Comparison of ENCODE assay signal across 14 mouse cellular contexts in the genomic region with DNA sequence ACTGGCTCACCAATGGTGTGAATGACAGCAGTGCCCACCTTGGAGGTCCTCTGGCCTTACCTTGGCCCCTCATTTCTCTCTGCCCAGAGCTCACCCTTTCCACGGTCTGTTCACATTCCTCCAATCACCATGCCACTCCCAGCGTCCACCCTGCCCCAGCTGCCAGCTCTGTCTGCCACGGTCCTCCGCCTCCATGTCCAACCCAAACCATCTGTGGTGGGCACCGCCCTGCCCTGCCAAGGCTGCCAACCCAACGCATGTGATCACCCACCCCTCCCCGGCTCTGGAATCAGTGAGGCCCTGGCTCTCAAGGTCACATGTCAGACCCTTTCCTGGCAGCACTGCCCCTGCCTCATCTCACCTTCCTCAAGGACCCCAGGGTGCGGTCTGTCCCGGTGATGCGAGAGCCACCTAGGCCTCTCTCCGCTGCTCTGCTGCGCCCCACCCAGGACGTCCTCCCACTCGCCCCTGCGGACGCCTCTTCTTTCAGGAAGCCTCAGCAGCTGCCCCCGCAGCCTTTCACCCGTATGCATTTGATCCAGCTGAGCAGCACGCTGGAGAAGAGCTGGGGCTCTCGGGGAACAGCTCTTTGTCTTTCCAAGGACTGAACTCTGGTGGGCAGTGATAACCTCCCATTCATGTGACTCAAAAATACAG. TPM values are rescaled to one million over a fixed set of nuclear protein-coding genes. Genes with fewer than 3 reads are reported as not detected.
DNase-seq lines count a peak whose midpoint lies in the region; ATAC-seq and TF ChIP-seq lines count a peak whose summit lies in the region.
"Had no signal": no experiment of that assay in that cellular context is flagged by ENCODE, and none has a peak within 500 bp of the region (broad histone marks: within the 10 kb centered on the region; RNA-seq: fewer than 3 reads in every experiment).

No protein-coding gene starts in this region.

- 61% methylated on average over 20 of the region's 20 CpGs for WGBS in kidney, postnatal 0 days

- H3K27ac ChIP-seq in kidney, postnatal 0 days, result no peak overlapping the region
- H3K27ac ChIP-seq: heart, adult 2 months; liver, embryonic 13.5 days; neural tube, embryonic 12.5 days had no signal

- H3K9me3 ChIP-seq in kidney, postnatal 0 days (replicated peaks; ENCODE audit: low read length), result no peaks in the 10 kb centered on the region
- H3K9me3 ChIP-seq: liver, embryonic 13.5 days; neural tube, embryonic 12.5 days had no signal

- peak; percentile 56 for TF ChIP-seq POLR2A in myocyte (IDR thresholded peaks at IDR 0.05; ENCODE audit: insufficient read length, low read depth)

- H3K27me3 ChIP-seq in kidney, postnatal 0 days (ENCODE audit: insufficient read depth, low read length), result no peaks in the 10 kb centered on the region
- H3K27me3 ChIP-seq in C2C12 (ENCODE audit: control insufficient read depth, insufficient read depth, insufficient read length), result no peaks in the 10 kb centered on the region
- no peaks in the 10 kb centered on the region for H3K27me3 ChIP-seq in myocyte (ENCODE audit: control insufficient read depth, insufficient read depth, insufficient read length)
- H3K27me3 ChIP-seq: neural tube, embryonic 12.5 days had no signal

- DNase-seq in adrenal gland, postnatal 14 days, result peak; percentile 48
- DNase-seq in adrenal gland, adult 8-10 months, result no peak
- DNase-seq in kidney, postnatal 0 days (ENCODE audit: low spot score), result peak; percentile 49
- DNase-seq in kidney, postnatal 10 days, result no peak
- no peak for DNase-seq in yolk sac, embryonic 10.5 days (ENCODE audit: low spot score)
- no peak for DNase-seq in adrenal gland, postnatal 25 days
- DNase-seq: cerebellum, adult 11-12 months; heart, adult 2 months; liver, embryonic 13.5 days had no signal

- no peak overlapping the region for H3K4me3 ChIP-seq in kidney, postnatal 0 days (replicated peaks; ENCODE audit: low read depth, low read length)
- H3K4me3 ChIP-seq in C2C12 (ENCODE audit: insufficient read depth, poor library complexity, severe bottlenecking) (no peak overlapping the region), myocyte (no peak overlapping the region)
- H3K4me3 ChIP-seq: heart, adult 2 months; liver, embryonic 13.5 days; neural tube, embryonic 12.5 days had no signal

- H3ac ChIP-seq in C2C12 (ENCODE audit: control insufficient read depth, insufficient read length, low read depth), result no peak overlapping the region
- H3ac ChIP-seq in myocyte (ENCODE audit: control insufficient read depth, insufficient read length), result no peak overlapping the region

- H3K79me3 ChIP-seq in C2C12 (ENCODE audit: low read depth), result no peaks in the 10 kb centered on the region

- ATAC-seq in kidney, postnatal 0 days (replicated peaks; ENCODE audit: low FRiP score, low read depth), result 0 out of 2 replicates have a peak, but pooled peaks have one; percentile 21
- ATAC-seq: forebrain, embryonic 16.5 days had no signal

- peaks cover 8% of the 10 kb centered on the region; the same call in 1 of the 2 replicates for H3K4me1 ChIP-seq in kidney, postnatal 0 days (replicated peaks; ENCODE audit: insufficient read depth, low read length)

- TF ChIP-seq CTCF in kidney, postnatal 0 days (IDR thresholded peaks at IDR 0.05; ENCODE audit: low read depth), result no peak
- TF ChIP-seq CTCF in C2C12 (IDR thresholded peaks at IDR 0.05; ENCODE audit: control insufficient read depth, insufficient read depth, insufficient read length), result no peak

- no peak overlapping the region for H3K4me2 ChIP-seq in kidney, postnatal 0 days (ENCODE audit: low read length)
- peak overlapping the region; percentile 76 for H3K4me2 ChIP-seq in myocyte (ENCODE audit: low read depth)
- H3K4me2 ChIP-seq: liver, embryonic 13.5 days; midbrain, embryonic 11.5 days; neural tube, embryonic 12.5 days had no signal

- H3K36me3 ChIP-seq in kidney, postnatal 0 days (ENCODE audit: insufficient read depth, low read length), result no peaks in the 10 kb centered on the region
- H3K36me3 ChIP-seq in C2C12 (ENCODE audit: control insufficient read depth, insufficient read depth), result no peaks in the 10 kb centered on the region
- H3K36me3 ChIP-seq in myocyte (ENCODE audit: control insufficient read depth, insufficient read depth), result peaks cover 3% of the 10 kb centered on the region
- H3K36me3 ChIP-seq: liver, embryonic 13.5 days; neural tube, embryonic 12.5 days had no signal

- H3K9ac ChIP-seq in kidney, postnatal 0 days (ENCODE audit: low read depth, low read length), result no peak overlapping the region
- H3K9ac ChIP-seq: liver, embryonic 13.5 days; neural tube, embryonic 12.5 days had no signal

- H3K79me2 ChIP-seq in C2C12 (ENCODE audit: control insufficient read depth, insufficient read depth) (no peaks in the 10 kb centered on the region), myocyte (ENCODE audit: control insufficient read depth, insufficient read depth) (no peaks in the 10 kb centered on the region)

TF ChIP-seq in C2C12, 6 proteins besides CTCF, POLR2A, EP300 and RAD21:
- TF ChIP-seq USF1 (IDR thresholded peaks at IDR 0.05; ENCODE audit: low read depth), result peak; percentile 24
- no peak for TF ChIP-seq MAX (IDR thresholded peaks at IDR 0.05)
TF ChIP-seq in C2C12: peak in this region for 1.

TF ChIP-seq in myocyte, 11 proteins besides CTCF, POLR2A, EP300 and RAD21:
- TF ChIP-seq MAX (IDR thresholded peaks at IDR 0.05; ENCODE audit: low read depth) (no peak), REST (IDR thresholded peaks at IDR 0.05; ENCODE audit: insufficient read depth, insufficient read length) (no peak), TCF12 (IDR thresholded peaks at IDR 0.05; ENCODE audit: insufficient read depth, poor library complexity, severe bottlenecking) (peak; percentile 29), TCF3 (IDR thresholded peaks at IDR 0.05; ENCODE audit: insufficient read length, low read depth) (peak; percentile 22), MYOD1 (IDR thresholded peaks at IDR 0.05; ENCODE audit: control insufficient read depth in 1 of 3, insufficient read length in 2 of 3, low read depth in 2 of 3) (peak in 2 of 3 experiments; percentile 85 to 92), SRF (IDR thresholded peaks at IDR 0.05; ENCODE audit: control insufficient read depth, insufficient read length, low read depth) (no peak), CEBPB (IDR thresholded peaks at IDR 0.05; ENCODE audit: insufficient read depth, poor library complexity, severe bottlenecking) (no peak), E2F4 (IDR thresholded peaks at IDR 0.05; ENCODE audit: insufficient read depth) (no peak), MYOG (IDR thresholded peaks at IDR 0.05; ENCODE audit: control insufficient read depth in 1 of 3, insufficient read depth in 1 of 3, insufficient read length in 2 of 3, low read depth in 2 of 3) (peak in 2 of 3 experiments; percentile 88 to 91), POLR2AphosphoS2 (IDR thresholded peaks at IDR 0.05; ENCODE audit: insufficient read length, low read depth) (peak; percentile 47), USF1 (IDR thresholded peaks at IDR 0.05; ENCODE audit: low read depth) (peak; percentile 18)

RNA-seq across cellular contexts. Expression of a gene that starts 8.2 kb away (rescaled TPM):
- total RNA-seq in adrenal gland, postnatal 14 days (2021), result 41.6 and 78.5 TPM in 2 replicates
- total RNA-seq in adrenal gland, adult 8-10 months (2022), result 10 to 100 TPM; 36.9 to 81.7 (median 55.2) TPM
- polyA plus RNA-seq in kidney, postnatal 0 days (2015; fragmentation: Nextera tagmentation; extraction: Ambion mirVana), result 14.6 and 16.0 TPM in 2 replicates
- 25.3 TPM for polyA plus RNA-seq in C2C12 (2012; fragmentation: generic; extraction: Trizol)
- 17.3 TPM for polyA plus RNA-seq in myocyte (2012; fragmentation: generic; extraction: Trizol)
- total RNA-seq in adrenal gland, postnatal 25 days (2021), result 38.8 and 41.3 TPM in 2 replicates

RNA-seq across cellular contexts. Expression of a gene that starts 42.8 kb away (rescaled TPM):
- 321 and 322 TPM in 2 replicates for total RNA-seq in adrenal gland, postnatal 14 days (2021)
- total RNA-seq in adrenal gland, adult 8-10 months (2022), result 100 to 1,000 TPM; 463 to 561 (median 519) TPM
- 917 and 950 TPM in 2 replicates for polyA plus RNA-seq in kidney, postnatal 0 days (2015; fragmentation: Nextera tagmentation; extraction: Ambion mirVana)
- 149 TPM for polyA plus RNA-seq in C2C12 (2012; fragmentation: generic; extraction: Trizol)
- 168 TPM for polyA plus RNA-seq in myocyte (2012; fragmentation: generic; extraction: Trizol)
- total RNA-seq in adrenal gland, postnatal 25 days (2021), result 448 and 476 TPM in 2 replicates

Comparison
In these comparisons a context has a peak if more than half of its experiments do, and no peak if none do; other contexts are left out.
1. DNase-seq: peak in adrenal gland, postnatal 14 days (single experiment) and kidney, postnatal 0 days (single experiment); none in adrenal gland, adult 8-10 months (single experiment), kidney, postnatal 10 days (single experiment), yolk sac, embryonic 10.5 days (single experiment) and adrenal gland, postnatal 25 days (single experiment).